Mouse (Mus musculus) heart, embryonic 15.5 days (tissue): ENCODE measurements around the gene Ctrb1. TPM values are rescaled to one million over a fixed set of nuclear protein-coding genes. Genes with fewer than 3 reads are reported as not detected.

Source experiments
- ATAC-seq: fragments of 200-750 bp; cut with Nextera tagmentation; replicated peaks from 2 replicates; pipeline ENCODE4 v1.8.0; 2017; ENCODE audit warnings: low read depth, moderate TSS enrichment; ENCODE audit not compliant: insufficient number of reproducible peaks, insufficient read depth, low FRiP score
- H3K27ac ChIP-seq: fragments of 300-500 bp; sonication (generic); 2 replicates; pipeline ENCODE4 v1.5.1; 2015; ENCODE audit warnings: mild to moderate bottlenecking, inconsistent platforms
- H3K27me3 ChIP-seq: fragments of 300-500 bp; sonication (generic); 2 replicates; pipeline ENCODE4 v1.6.1; 2015; ENCODE audit warnings: inconsistent platforms
- H3K36me3 ChIP-seq: fragments of 300-500 bp; sonication (generic); 2 replicates; pipeline ENCODE4 v1.6.1; 2015; ENCODE audit warnings: mild to moderate bottlenecking, inconsistent platforms
- H3K4me1 ChIP-seq: fragments of 300-500 bp; sonication (generic); replicated peaks from 2 replicates; pipeline ENCODE4 v1.6.1; 2015; ENCODE audit warnings: inconsistent platforms
- H3K4me2 ChIP-seq: fragments of 300-500 bp; sonication (generic); 2 replicates; pipeline ENCODE4 v1.6.1; 2015; ENCODE audit warnings: inconsistent platforms, mild to moderate bottlenecking, moderate library complexity
- H3K4me3 ChIP-seq: fragments of 300-500 bp; sonication (generic); 2 replicates; pipeline ENCODE4 v1.5.1; 2015; ENCODE audit warnings: mild to moderate bottlenecking, inconsistent platforms
- H3K9ac ChIP-seq: fragments of 300-500 bp; sonication (generic); 2 replicates; pipeline ENCODE4 v1.6.1; 2015; ENCODE audit warnings: mild to moderate bottlenecking, inconsistent platforms
- H3K9me3 ChIP-seq: fragments of 300-500 bp; sonication (generic); replicated peaks from 2 replicates; pipeline ENCODE4 v1.6.1; 2016; ENCODE audit warnings: inconsistent platforms
- WGBS: fragments of 180-500 bp; shearing (Covaris S2); methylation state at CpG from one replicate; pipeline ENCODE4 v1.1.7; 2015; ENCODE audit warnings: mixed read lengths; 5-methylcytosine and 5-hydroxymethylcytosine counted together
- polyA plus RNA-seq: library from polyadenylated mRNA; unstranded; fragments of >200 nt; fragmentation: Nextera tagmentation; extraction: Ambion mirVana; gene quantifications from 2 replicates; pipeline ENCODE4 v1.2.1, GENCODE M21; 2015

Gene Ctrb1
- polyA plus RNA-seq, 1 experiment from 2014 or later, result 2.9 TPM

GRCm38 (mm10) chr8:111680423-111681028, 10.3 kb downstream of the Ctrb1 start:
- ATAC-seq, result no peak
- Histone ChIP-seq H3K9ac (no peak overlapping the region), H3K27me3 (no peaks in the 10 kb centered on the region), H3K36me3 (no peaks in the 10 kb centered on the region), H3K4me3 (no peak overlapping the region), H3K27ac (no peak overlapping the region), H3K4me2 (0 out of 2 replicates have a peak overlapping the region, but pooled peaks have one; percentile 15), H3K9me3 (no peaks in the 10 kb centered on the region), H3K4me1 (no peaks in the 10 kb centered on the region)
- WGBS, result 33% methylated on average over 17 of the region's 17 CpGs

- 91% methylated on average over 7 of the region's 7 CpGs for WGBS
- Histone ChIP-seq H3K27ac (no peak overlapping the region), H3K4me3 (no peak overlapping the region), H3K27me3 (no peaks in the 10 kb centered on the region), H3K4me2 (no peak overlapping the region), H3K9ac (no peak overlapping the region), H3K36me3 (no peaks in the 10 kb centered on the region), H3K4me1 (no peaks in the 10 kb centered on the region), H3K9me3 (no peaks in the 10 kb centered on the region)
- no peak for ATAC-seq
Observed at GRCm38 (mm10) chr8:111678848-111679247, 12.0 kb downstream of the Ctrb1 start.

- H3K27ac ChIP-seq, result no peak overlapping the region
- H3K27me3 ChIP-seq, result no peaks in the 10 kb centered on the region
- no peak overlapping the region for H3K4me3 ChIP-seq
- no peak for ATAC-seq
- WGBS, result 20% methylated on average over 3 of the region's 3 CpGs
- H3K9ac ChIP-seq, result no peak overlapping the region
- no peaks in the 10 kb centered on the region for H3K9me3 ChIP-seq
- H3K4me2 ChIP-seq, result no peak overlapping the region
- H3K4me1 ChIP-seq, result no peaks in the 10 kb centered on the region
- no peaks in the 10 kb centered on the region for H3K36me3 ChIP-seq
Observed at GRCm38 (mm10) chr8:111678111-111678510, 12.7 kb downstream of the Ctrb1 start.

GRCm38 (mm10) chr8:111676237-111676636, 14.6 kb downstream of the Ctrb1 start:
- Histone ChIP-seq H3K4me1 (no peaks in the 10 kb centered on the region), H3K27me3 (no peaks in the 10 kb centered on the region), H3K9ac (no peak overlapping the region), H3K36me3 (peaks cover 3% of the 10 kb centered on the region), H3K9me3 (no peaks in the 10 kb centered on the region), H3K4me3 (no peak overlapping the region), H3K4me2 (no peak overlapping the region), H3K27ac (no peak overlapping the region)
- ATAC-seq, result no peak
- 76% methylated on average over 8 of the region's 8 CpGs for WGBS

GRCm38 (mm10) chr8:111666751-111667150, 24.1 kb downstream of the Ctrb1 start:
- no peak for ATAC-seq
- WGBS, result 71% methylated on average over 2 of the region's 2 CpGs

GRCm38 (mm10) chr8:111662473-111662872, 28.3 kb downstream of the Ctrb1 start:
- 0 out of 2 replicates have a peak, but pooled peaks have one; percentile 39 for ATAC-seq

More at GRCm38 (mm10) chr8:111666751-111667150, 24.1 kb downstream of the Ctrb1 start:
- peaks cover 36% of the 10 kb centered on the region for H3K36me3 ChIP-seq
- no peak overlapping the region for H3K9ac ChIP-seq
- H3K4me1 ChIP-seq, result no peaks in the 10 kb centered on the region
- no peak overlapping the region for H3K4me3 ChIP-seq
- H3K4me2 ChIP-seq, result no peak overlapping the region
- H3K9me3 ChIP-seq, result no peaks in the 10 kb centered on the region
- H3K27ac ChIP-seq, result no peak overlapping the region
- no peaks in the 10 kb centered on the region for H3K27me3 ChIP-seq

GRCm38 (mm10) chr8:111658819-111659423, 31.9 kb downstream of the Ctrb1 start:
- Histone ChIP-seq H3K4me2 (no peak overlapping the region), H3K9ac (no peak overlapping the region), H3K36me3 (peaks cover 7% of the 10 kb centered on the region; the same call in 1 of the 2 replicates), H3K4me3 (no peak overlapping the region), H3K27ac (peak overlapping the region; percentile 61), H3K27me3 (no peaks in the 10 kb centered on the region), H3K9me3 (no peaks in the 10 kb centered on the region), H3K4me1 (peaks cover 24% of the 10 kb centered on the region)
- 0 out of 2 replicates have a peak, but pooled peaks have one; percentile 54 for ATAC-seq
- WGBS, result 42% methylated on average over 6 of the region's 6 CpGs

More at GRCm38 (mm10) chr8:111662473-111662872, 28.3 kb downstream of the Ctrb1 start:
- Histone ChIP-seq H3K9ac (no peak overlapping the region), H3K36me3 (peaks cover 7% of the 10 kb centered on the region; the same call in 1 of the 2 replicates), H3K4me2 (no peak overlapping the region), H3K27ac (no peak overlapping the region), H3K4me3 (no peak overlapping the region), H3K9me3 (no peaks in the 10 kb centered on the region), H3K4me1 (peaks cover 15% of the 10 kb centered on the region), H3K27me3 (no peaks in the 10 kb centered on the region)
- 80% methylated on average over 3 of the region's 3 CpGs for WGBS

- Histone ChIP-seq H3K27ac (no peak overlapping the region), H3K9me3 (no peaks in the 10 kb centered on the region), H3K4me3 (no peak overlapping the region), H3K9ac (no peak overlapping the region), H3K4me1 (peaks cover 24% of the 10 kb centered on the region), H3K27me3 (no peaks in the 10 kb centered on the region), H3K4me2 (no peak overlapping the region), H3K36me3 (peaks cover 7% of the 10 kb centered on the region; the same call in 1 of the 2 replicates)
- 34% methylated on average over 1 of the region's 1 CpGs for WGBS
- ATAC-seq, result no peak
Observed at GRCm38 (mm10) chr8:111657312-111657854, 33.4 kb downstream of the Ctrb1 start.

GRCm38 (mm10) chr8:111653524-111653923, 37.3 kb downstream of the Ctrb1 start:
- Histone ChIP-seq H3K27me3 (no peaks in the 10 kb centered on the region), H3K36me3 (no peaks in the 10 kb centered on the region), H3K4me3 (no peak overlapping the region), H3K4me1 (peaks cover 18% of the 10 kb centered on the region), H3K9ac (no peak overlapping the region), H3K27ac (no peak overlapping the region), H3K9me3 (no peaks in the 10 kb centered on the region), H3K4me2 (no peak overlapping the region)
- ATAC-seq, result no peak
- 84% methylated on average over 2 of the region's 2 CpGs for WGBS

GRCm38 (mm10) chr8:111650651-111651050, 40.2 kb downstream of the Ctrb1 start:
- Histone ChIP-seq H3K9ac (no peak overlapping the region), H3K27me3 (no peaks in the 10 kb centered on the region), H3K36me3 (no peaks in the 10 kb centered on the region), H3K4me3 (no peak overlapping the region), H3K9me3 (no peaks in the 10 kb centered on the region), H3K27ac (no peak overlapping the region), H3K4me1 (peaks cover 9% of the 10 kb centered on the region), H3K4me2 (no peak overlapping the region)
- ATAC-seq, result no peak
- WGBS, result 92% methylated on average over 3 of the region's 3 CpGs

- H3K4me1 ChIP-seq, result peaks cover 12% of the 10 kb centered on the region
- no peak for ATAC-seq
- no peaks in the 10 kb centered on the region for H3K36me3 ChIP-seq
- H3K27me3 ChIP-seq, result no peaks in the 10 kb centered on the region
- no peak overlapping the region for H3K9ac ChIP-seq
- H3K4me2 ChIP-seq, result no peak overlapping the region
- 68% methylated on average over 2 of the region's 2 CpGs for WGBS
- H3K27ac ChIP-seq, result no peak overlapping the region
- H3K9me3 ChIP-seq, result no peaks in the 10 kb centered on the region
- H3K4me3 ChIP-seq, result no peak overlapping the region
Observed at GRCm38 (mm10) chr8:111648834-111649233, 42.0 kb downstream of the Ctrb1 start.
